Mouse (Mus musculus) megakaryocyte, embryonic 14.5 days (primary cell): ENCODE data around the gene Prdm1. TPM values are rescaled to one million over a fixed set of nuclear protein-coding genes. Genes with fewer than 3 reads are reported as not detected.

ENCODE experiments used
- H3K27me3 ChIP-seq: replicated peaks from 2 replicates; pipeline ENCODE3; 2012; ENCODE audit warnings: inconsistent platforms
- H3K36me3 ChIP-seq: replicated peaks from 2 replicates; pipeline ENCODE3; 2012; ENCODE audit warnings: low read length, inconsistent platforms, mixed read lengths
- H3K4me1 ChIP-seq: 2 replicates; pipeline ENCODE4 v1.6.1; 2012; ENCODE audit warnings: inconsistent platforms
- H3K4me3 ChIP-seq: replicated peaks from 2 replicates; pipeline ENCODE3; 2012; ENCODE audit warnings: moderate library complexity, mild to moderate bottlenecking, inconsistent platforms
- H3K9me3 ChIP-seq: 2 replicates; pipeline ENCODE4 v1.6.1; 2012; ENCODE audit warnings: inconsistent platforms
- FLI1 ChIP-seq: IDR thresholded peaks from 2 replicates; pipeline ENCODE4 v1.6.1; 2012; ENCODE audit warnings: low read length, inconsistent platforms, mixed read lengths
- GATA1 ChIP-seq: IDR thresholded peaks from 3 replicates; pipeline ENCODE4 v1.6.1; 2012; ENCODE audit warnings: mixed read lengths, low read length, inconsistent platforms, borderline replicate concordance
- polyA plus RNA-seq: library from polyadenylated mRNA; stranded (reverse); fragments of >175 nt; gene quantifications from 2 replicates; pipeline ENCODE4 v1.2.3, GENCODE M21; 2012; ENCODE audit warnings: low replicate concordance; ENCODE audit not compliant: insufficient read depth

Prdm1 gene
- polyA plus RNA-seq, 1 experiment, result 0.81 TPM

GRCm38 (mm10) chr10:44527651-44528050 is 650 bp downstream of the Prdm1 start:
- no peak for TF ChIP-seq FLI1
- no peak for TF ChIP-seq GATA1
- no peaks in the 10 kb centered on the region for H3K36me3 ChIP-seq
- no peaks in the 10 kb centered on the region for H3K9me3 ChIP-seq
- peaks cover 32% of the 10 kb centered on the region for H3K4me1 ChIP-seq
- peaks cover 46% of the 10 kb centered on the region for H3K27me3 ChIP-seq
- peak overlapping the region; percentile 89 for H3K4me3 ChIP-seq

DNA sequence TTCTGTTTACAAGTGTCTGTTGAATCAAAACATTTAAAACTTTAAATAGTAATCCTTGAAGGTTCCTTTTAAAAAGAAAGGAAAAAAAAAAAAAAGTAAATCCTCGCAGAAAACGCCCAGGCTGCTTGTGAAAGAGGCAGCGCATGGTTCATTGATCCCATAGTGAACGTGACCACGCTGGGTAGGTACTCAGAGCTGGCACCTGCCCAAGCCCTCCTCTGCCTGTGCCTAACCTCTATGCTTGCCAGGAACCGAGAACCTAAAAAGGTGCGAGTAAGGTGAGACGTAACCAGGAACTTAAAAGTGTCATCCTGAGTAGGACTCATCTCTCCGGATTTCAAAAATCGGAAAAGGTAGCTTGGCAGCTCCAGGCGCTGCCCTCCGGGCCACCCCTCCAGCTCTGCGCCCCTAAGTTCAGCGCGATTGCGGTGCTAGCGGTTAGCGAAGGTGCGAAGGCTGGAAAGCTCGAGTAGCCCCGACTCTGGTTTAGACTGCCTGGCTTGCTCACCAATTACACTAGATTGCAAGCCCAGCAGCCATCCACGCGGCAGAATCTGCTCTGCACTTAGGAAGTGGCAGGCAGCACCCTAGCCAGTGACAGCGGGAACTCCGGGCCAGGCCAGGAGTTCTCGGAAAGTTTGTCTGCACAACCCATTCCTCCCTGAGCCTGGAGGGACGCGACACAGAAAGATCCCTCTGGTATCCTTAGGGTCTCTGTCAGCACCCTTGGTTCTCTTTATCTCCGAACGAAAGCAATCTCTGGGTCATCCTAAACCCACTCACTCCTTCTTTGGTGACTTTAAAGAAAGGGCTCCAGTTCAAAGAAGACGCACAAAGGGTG is 1.3 kb downstream of the Prdm1 start:
- TF ChIP-seq GATA1 (no peak), FLI1 (no peak)
- H3K27me3 ChIP-seq, result peaks cover 49% of the 10 kb centered on the region
- peak overlapping the region; percentile 89 for H3K4me3 ChIP-seq
- peaks cover 32% of the 10 kb centered on the region for H3K4me1 ChIP-seq
- no peaks in the 10 kb centered on the region for H3K9me3 ChIP-seq
- H3K36me3 ChIP-seq, result no peaks in the 10 kb centered on the region

- no peak overlapping the region for H3K4me3 ChIP-seq
- TF ChIP-seq GATA1, result no peak
- no peak for TF ChIP-seq FLI1
Observed at GRCm38 (mm10) chr10:44520189-44520588, 8.1 kb downstream of the Prdm1 start.

DNA sequence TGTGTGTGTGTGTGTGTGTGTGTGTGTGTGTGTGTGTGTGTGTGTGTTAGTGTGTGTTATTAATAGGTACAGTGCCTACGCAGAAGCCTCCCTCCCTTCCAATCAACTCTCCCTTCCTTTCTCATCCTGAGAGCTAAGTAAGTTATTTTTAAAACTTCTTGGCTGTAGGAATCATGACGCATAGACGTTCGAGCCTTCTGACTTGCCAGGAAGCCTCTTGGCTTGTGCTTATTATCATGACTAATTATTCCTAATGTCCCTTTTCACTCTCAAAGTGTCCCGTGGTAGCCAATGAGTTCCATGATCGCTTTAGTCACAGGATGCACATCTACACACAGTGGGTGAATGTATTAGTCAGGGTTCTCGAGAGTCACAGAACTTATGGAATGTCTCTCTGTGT is 9.7 kb downstream of the Prdm1 start:
- TF ChIP-seq FLI1 (no peak), GATA1 (no peak)
- Histone ChIP-seq H3K27me3 (peaks cover 16% of the 10 kb centered on the region), H3K36me3 (no peaks in the 10 kb centered on the region)

More at GRCm38 (mm10) chr10:44520189-44520588, 8.1 kb downstream of the Prdm1 start:
- H3K9me3 ChIP-seq, result no peaks in the 10 kb centered on the region
- H3K4me1 ChIP-seq, result no peaks in the 10 kb centered on the region
- peaks cover 16% of the 10 kb centered on the region for H3K27me3 ChIP-seq
- no peaks in the 10 kb centered on the region for H3K36me3 ChIP-seq

DNA sequence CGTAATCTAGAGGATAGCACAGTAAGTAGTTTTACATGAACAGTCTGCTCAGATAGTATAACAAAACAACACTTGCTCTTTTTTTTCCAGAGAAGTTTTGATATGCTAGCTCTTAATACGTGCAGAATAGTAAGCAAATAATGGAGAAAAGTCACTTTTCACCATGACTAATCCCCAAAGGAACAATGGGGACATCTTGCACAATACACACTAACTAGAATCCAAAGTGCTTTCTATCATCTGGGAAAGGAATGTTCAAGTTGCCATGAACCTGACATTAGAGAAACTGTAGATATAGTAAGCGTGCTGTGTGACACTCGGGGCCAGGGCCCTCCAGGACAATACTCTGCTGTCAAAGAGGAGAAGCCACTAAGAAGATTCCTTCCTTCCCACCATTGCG is 15.2 kb downstream of the Prdm1 start:
- Histone ChIP-seq H3K27me3 (peaks cover 16% of the 10 kb centered on the region), H3K4me1 (peaks cover 6% of the 10 kb centered on the region), H3K9me3 (no peaks in the 10 kb centered on the region), H3K4me3 (no peak overlapping the region), H3K36me3 (no peaks in the 10 kb centered on the region)
- TF ChIP-seq GATA1 (no peak), FLI1 (no peak)

More for the DNA sequence above, 9.7 kb downstream of the Prdm1 start:
- Histone ChIP-seq H3K4me3 (no peak overlapping the region), H3K4me1 (no peaks in the 10 kb centered on the region), H3K9me3 (no peaks in the 10 kb centered on the region)

GRCm38 (mm10) chr10:44511029-44511428 is 17.3 kb downstream of the Prdm1 start:
- H3K4me1 ChIP-seq, result peaks cover 9% of the 10 kb centered on the region
- H3K9me3 ChIP-seq, result no peaks in the 10 kb centered on the region
- TF ChIP-seq GATA1 (no peak), FLI1 (no peak)
- H3K36me3 ChIP-seq, result no peaks in the 10 kb centered on the region
- H3K27me3 ChIP-seq, result peaks cover 17% of the 10 kb centered on the region
- H3K4me3 ChIP-seq, result no peak overlapping the region

- no peaks in the 10 kb centered on the region for H3K9me3 ChIP-seq
- H3K27me3 ChIP-seq, result peaks cover 15% of the 10 kb centered on the region
- peaks cover 9% of the 10 kb centered on the region for H3K4me1 ChIP-seq
- no peaks in the 10 kb centered on the region for H3K36me3 ChIP-seq
- H3K4me3 ChIP-seq, result peak overlapping the region; percentile 54
- no peak for TF ChIP-seq FLI1
- no peak for TF ChIP-seq GATA1
Observed at GRCm38 (mm10) chr10:44508649-44509048, 19.7 kb downstream of the Prdm1 start.

- TF ChIP-seq FLI1 (no peak), GATA1 (no peak)
- Histone ChIP-seq H3K36me3 (no peaks in the 10 kb centered on the region), H3K4me1 (peaks cover 9% of the 10 kb centered on the region), H3K27me3 (peaks cover 13% of the 10 kb centered on the region), H3K4me3 (no peak overlapping the region), H3K9me3 (no peaks in the 10 kb centered on the region)
Observed at GRCm38 (mm10) chr10:44507984-44508383, 20.3 kb downstream of the Prdm1 start.

DNA sequence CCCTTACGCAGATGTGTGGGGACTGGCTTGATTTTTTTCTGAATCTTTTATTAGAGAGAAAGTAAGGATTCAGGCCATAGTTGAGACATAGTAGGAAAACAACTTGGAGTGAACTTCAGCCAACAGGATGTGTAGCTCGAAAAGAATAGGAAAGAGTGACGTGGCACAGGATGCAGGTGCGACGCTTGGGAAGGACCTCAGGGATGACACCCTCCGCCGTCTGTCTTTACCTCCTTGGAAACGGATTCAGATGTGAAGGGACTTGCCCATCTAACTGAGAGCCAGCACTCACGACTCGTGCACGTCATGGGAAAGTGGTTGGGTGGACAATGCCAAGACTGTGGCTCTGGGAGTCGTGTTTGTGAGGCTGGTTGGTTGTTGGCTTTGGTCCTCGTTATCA is 25.4 kb downstream of the Prdm1 start:
- Histone ChIP-seq H3K27me3 (peaks cover 13% of the 10 kb centered on the region), H3K9me3 (no peaks in the 10 kb centered on the region), H3K4me3 (no peak overlapping the region), H3K4me1 (peaks cover 4% of the 10 kb centered on the region; the same call in 1 of the 2 replicates), H3K36me3 (no peaks in the 10 kb centered on the region)
- no peak for TF ChIP-seq FLI1

GRCm38 (mm10) chr10:44499897-44500519 is 28.3 kb downstream of the Prdm1 start:
- H3K9me3 ChIP-seq, result no peaks in the 10 kb centered on the region
- H3K36me3 ChIP-seq, result no peaks in the 10 kb centered on the region
- TF ChIP-seq FLI1, result no peak
- TF ChIP-seq GATA1, result no peak
- H3K4me3 ChIP-seq, result no peak overlapping the region
- H3K4me1 ChIP-seq, result peaks cover 4% of the 10 kb centered on the region; the same call in 1 of the 2 replicates
- peaks cover 8% of the 10 kb centered on the region for H3K27me3 ChIP-seq
